Mouse (Mus musculus): ENCODE data around the gene Gm3238. TPM values are rescaled to one million over a fixed set of nuclear protein-coding genes. Genes with fewer than 3 reads are reported as not detected.
"Not testable (repeated sequence)": the region's sequence is repeated elsewhere in the genome, so short reads cannot be mapped to it uniquely, and the experiment has no call there.

The Gm3238 gene
- total RNA-seq (2021), result not detected

DNA sequence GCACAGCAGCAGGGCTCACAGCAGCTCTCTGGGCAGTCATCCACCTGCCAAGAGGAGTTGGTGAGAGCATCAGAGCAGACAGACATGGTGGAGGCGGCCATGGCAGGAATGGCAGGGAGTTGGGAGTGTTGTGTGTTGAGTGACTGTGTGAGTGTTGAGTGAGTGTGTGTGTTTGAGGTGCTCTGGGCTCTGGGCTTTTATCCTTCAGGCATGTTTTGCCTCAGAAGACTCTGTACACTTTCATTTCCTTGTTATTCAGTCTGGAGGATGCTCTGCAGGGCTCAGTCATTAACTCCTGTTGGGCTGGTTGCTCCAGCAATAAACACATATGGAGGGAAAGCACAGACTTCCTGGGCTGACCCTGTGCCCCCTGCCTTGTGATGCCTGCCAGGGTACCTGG is at the start of gene Gm3238:
Gene Gm3238 (minus strand): TSS at position 101 of the 400 bp plus-strand sequence.
- intact Hi-C loops (cut with DNase I); DNase-seq (ENCODE audit: low spot score in 2 of 2): not testable (repeated sequence)

DNA sequence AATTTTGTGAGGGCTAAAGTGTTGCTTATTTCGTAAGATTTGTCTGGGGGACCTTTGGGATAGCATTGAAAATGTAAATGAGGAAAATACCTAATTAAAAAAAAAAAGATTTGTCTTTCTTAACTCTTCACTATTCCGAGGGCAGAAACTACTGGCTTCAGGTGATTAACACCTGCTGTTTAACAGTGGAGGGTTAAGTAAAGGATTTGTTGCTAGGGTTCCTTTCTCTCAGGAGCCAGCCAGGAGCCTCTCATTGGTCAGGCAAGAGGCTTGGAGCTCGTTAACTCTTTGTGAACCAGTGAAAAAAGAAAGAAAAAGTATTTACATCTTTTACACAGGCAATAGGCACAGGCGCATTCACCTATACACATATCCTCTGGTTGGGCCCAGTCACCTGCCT is 48.1 kb upstream of the Gm3238 start:
- no peak for DNase-seq (ENCODE audit: low spot score in 2 of 2)
- intact Hi-C loops (cut with DNase I), result no loop called here

DNA sequence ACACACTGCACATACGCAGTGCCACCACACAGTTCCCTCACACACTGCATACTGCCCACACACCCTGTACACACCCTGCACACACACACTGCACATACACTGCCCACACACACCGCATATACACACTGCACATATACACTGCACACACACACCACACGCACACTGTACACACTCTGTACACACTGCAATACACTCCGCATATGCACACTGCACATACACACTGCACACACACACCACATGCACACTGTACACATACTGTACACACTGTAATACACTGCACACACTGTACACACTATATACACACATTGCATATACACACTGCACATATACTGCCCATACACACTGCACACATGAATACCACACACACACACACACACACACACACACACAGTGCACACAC is 47.4 kb upstream of the Gm3238 start:
- no peak for DNase-seq (ENCODE audit: low spot score in 2 of 2)
- intact Hi-C loops (cut with DNase I), result no loop called here

DNA sequence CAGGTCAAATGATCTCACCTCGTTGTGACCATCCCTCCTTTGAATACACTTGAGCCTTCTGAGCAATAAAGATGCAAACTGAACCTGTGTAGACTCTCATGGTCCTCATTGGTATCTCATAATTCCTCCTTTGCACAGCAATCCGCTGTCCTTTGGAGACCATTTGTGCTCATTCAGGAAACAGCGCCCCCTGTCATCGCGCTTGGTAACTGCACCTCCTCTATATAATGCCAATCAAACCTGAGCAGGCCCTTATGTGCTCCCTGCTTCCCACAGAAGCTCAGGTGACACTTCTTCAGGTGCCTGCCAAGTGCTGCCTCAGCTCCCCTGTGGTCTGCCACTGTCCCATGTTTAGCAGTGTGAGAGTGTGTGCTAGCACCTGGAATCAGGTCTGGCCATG is 44.4 kb upstream of the Gm3238 start:
- DNase-seq (ENCODE audit: low spot score in 2 of 2), result no peak
- intact Hi-C loops (cut with DNase I), result no loop called here

DNA sequence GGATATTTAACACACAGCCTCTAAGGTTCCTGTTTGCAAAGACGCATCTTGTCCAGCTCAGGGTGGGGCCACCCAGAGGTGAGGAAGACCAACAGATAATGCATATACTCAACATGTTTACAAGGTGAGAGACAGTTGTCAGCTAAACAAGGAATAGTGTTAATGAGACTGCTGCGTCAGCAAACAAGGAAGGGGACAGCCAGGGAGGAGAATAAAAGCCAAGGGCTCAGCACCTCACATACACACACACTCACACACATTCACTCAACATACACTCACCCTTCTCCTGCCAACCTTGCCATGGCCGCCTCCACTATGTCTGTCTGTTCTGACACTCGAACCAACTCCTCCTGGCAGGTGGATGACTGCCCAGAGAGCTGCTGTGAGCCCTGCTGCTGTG is 43.3 kb upstream of the Gm3238 start, which contains the start of gene Gm2696:
Gene Gm2696 (plus strand): TSS at position 301 of the 400 bp plus-strand sequence.
- intact Hi-C loops (cut with DNase I), result no loop called here
- no peak for DNase-seq (ENCODE audit: low spot score in 2 of 2)

DNA sequence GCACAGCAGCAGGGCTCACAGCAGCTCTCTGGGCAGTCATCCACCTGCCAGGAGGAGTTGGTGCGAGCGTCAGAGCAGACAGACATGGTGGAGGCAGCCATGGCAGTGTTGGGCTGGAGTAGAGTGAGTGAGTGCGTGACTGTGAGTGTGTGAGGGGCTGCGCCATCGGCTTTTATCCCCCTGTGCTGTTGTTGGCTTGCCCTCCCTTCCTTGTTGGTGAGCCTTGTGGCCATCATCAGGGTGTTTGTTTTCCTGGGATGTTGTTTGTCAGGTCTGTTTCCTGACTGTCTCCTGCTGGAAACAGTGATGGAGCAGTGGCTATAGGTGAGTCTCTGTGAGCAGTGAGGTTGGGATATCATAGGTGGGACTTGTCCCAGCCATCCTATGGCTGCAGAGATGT is 40.6 kb upstream of the Gm3238 start, which contains the start of gene Gm9507:
Gene Gm9507 (minus strand): TSS at position 101 of the 400 bp plus-strand sequence.
- DNase-seq (ENCODE audit: low spot score in 2 of 2), result no peak
- intact Hi-C loops (cut with DNase I), result no loop called here

DNA sequence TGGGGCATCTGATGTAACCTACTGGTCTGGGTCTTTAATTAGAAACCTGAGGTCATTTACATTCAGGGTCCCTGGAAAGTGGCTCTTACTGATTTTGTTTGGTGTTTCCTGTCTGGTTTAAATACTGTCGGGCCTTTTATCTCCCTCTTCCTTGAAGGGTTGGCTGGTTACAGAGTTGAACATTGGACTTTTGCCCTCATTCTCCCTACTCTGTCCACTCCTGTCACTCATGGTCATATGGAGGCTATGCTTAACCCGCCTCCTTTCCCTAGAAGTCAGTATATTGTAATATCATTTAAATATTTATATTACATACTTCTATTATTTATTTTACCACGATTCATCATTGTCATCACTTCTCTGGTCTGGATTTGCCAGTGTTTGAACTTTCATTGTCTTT is 33.0 kb upstream of the Gm3238 start:
- intact Hi-C loops (cut with DNase I), result no loop called here

DNA sequence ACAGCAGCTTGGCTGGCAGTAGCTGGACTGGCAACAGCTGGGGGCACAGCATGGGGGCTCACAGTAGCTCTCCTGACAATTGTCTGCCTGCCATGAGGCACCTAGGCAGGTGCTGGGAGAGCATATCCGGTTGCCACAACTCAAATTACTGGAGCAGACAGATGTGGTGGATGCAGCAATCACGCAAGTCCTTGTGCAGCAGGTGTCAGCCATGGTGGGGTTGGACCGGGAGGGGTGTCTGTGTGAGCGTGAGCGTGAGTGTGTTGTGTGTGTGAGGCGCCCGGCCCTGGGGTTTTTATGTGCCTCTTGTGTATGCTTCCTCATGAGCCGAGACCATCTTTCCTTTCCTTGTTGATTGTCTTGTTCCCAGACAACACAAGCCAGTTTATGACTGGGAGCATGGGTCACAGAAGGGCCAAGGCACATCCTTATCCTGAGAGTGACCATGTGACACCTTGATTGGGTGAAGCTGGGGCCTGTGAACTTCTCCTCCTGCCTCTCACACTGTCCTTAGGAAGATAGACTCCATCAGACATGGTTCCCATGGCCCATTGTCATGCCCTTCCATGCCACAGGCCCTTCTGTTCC is 27.9 kb upstream of the Gm3238 start, which contains the start of gene Gm19668:
Gene Gm19668 (minus strand): TSS at position 213 of the 588 bp plus-strand sequence.
- intact Hi-C loops (cut with DNase I), result no loop called here
- no peak for DNase-seq (ENCODE audit: low spot score in 2 of 2)

More for the DNA sequence above, 33.0 kb upstream of the Gm3238 start:
- DNase-seq (ENCODE audit: low spot score in 2 of 2), result no peak

DNA sequence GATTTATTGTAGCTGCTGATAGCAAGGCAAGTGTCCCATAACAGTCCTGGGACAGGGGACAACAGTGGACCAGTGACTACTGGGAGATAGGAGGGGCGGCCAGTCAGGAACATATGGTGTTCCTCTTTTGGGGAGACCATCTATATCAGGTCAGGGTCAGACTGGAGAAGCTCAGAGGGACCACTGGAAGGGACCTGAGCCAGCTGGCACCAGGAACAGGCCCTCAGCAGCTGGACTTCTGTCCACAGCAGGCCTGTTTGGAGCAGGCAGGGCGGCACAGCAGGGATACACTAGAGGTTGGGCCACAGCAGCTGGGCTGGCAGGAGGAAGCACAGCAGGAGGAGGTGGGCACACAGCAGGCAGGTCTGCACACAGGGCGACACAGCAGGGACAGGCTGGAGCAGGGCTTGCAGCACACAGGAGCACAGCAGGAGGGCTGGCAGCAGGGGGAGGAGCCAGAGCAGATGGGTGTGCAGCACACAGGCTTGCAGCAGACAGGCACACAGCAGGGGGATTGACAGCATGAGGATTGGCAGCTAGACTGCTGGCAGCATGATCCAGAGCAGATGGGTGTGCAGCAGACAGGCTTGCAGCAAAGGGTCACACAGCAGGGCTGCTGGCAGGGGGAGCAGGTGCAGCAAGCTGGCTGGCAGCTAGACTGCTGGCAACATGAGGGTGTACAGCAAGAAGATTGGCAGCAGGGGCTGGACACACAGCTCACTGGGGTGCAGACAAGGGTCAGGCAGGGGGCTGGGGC is 27.2 kb upstream of the Gm3238 start:
- intact Hi-C loops (cut with DNase I); DNase-seq (ENCODE audit: low spot score in 2 of 2): not testable (repeated sequence)

DNA sequence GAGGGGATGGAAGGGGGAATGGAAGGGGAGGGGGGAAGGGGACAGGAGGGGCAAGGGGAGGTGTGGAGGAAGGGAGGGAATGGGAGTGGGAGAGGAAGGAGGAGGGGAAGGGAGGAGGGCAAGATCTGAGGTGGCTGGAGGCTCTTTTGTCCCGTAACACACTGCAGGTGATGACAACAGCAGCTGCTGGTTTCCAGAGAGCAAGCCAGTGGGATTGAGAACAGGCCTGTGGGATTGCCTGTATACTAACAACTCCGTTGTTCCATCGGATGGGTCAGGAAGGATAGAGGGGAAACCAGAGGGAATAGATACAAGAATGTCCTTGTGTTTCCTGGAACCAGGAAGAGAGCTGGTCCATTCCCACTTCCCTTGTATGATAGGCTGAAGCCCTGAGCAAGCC is 26.6 kb upstream of the Gm3238 start:
- intact Hi-C loops (cut with DNase I), result no loop called here
- DNase-seq (ENCODE audit: low spot score in 2 of 2), result no peak

DNA sequence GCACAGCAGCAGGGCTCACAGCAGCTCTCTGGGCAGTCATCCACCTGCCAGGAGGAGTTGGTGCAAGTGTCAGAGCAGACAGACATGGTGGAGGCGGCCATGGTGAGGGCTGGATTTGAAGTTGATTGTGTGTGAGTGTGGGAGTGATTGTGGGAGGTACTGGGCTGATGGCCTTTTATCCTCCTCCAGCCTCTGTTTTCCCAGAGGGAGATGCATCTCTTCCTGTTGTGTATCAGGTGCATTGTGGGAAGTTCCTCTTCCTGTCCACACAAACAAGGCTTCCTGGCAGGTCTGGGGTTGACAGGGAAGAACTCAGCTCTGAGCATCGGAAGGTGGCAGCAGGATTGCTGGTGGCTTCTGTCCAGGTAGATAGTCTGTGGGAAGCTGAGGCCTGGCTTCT is 23.9 kb upstream of the Gm3238 start, which contains the start of gene Gm9639:
Gene Gm9639 (minus strand): TSS at position 101 of the 400 bp plus-strand sequence.
- intact Hi-C loops (cut with DNase I), result no loop called here
- DNase-seq (ENCODE audit: low spot score in 2 of 2), result no peak

DNA sequence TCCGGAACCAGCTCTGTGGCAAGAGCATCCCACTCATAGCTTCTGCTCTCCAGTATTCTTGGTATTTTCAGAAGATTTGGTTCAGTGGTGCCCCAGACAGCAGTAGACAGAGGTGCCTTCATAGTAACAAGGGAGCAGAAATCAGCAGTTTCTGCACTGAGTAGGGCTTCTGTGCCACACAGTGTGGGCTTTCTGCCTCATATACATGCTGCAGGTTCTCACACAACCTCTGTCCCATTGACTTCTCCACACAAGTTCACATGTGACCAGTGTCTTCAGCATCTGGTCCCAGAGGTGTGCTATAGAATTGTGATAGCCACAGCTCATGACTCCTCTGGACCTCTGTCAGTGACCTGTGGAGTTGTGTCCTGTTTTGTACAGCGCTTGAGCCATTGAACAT is 17.5 kb upstream of the Gm3238 start:
- DNase-seq (ENCODE audit: low spot score in 2 of 2), result no peak
- intact Hi-C loops (cut with DNase I), result no loop called here

DNA sequence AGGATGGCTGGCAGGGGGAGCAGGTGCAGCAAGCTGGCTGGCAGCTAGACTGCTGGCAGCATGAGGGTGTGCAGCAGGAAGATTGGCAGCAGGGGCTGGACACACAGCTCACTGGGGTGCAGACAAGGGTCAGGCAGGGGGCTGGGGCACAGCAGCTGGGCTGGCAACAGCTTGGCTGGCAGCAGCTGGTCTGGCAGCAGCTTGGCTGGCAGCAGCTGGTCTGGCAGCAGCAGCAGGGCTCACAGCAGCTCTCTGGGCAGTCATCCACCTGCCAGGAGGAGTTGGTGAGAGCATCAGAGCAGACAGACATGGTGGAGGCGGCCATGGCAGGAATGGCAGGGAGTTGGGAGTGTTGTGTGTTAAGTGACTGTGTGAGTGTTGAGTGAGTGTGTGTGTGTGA is 16.8 kb upstream of the Gm3238 start, which contains the start of gene Gm7137:
Gene Gm7137 (minus strand): TSS at position 325 of the 400 bp plus-strand sequence.
- DNase-seq (ENCODE audit: low spot score in 2 of 2), result peak in 1 of 2 experiments; percentile 46
- intact Hi-C loops (cut with DNase I), result not testable (repeated sequence)

DNA sequence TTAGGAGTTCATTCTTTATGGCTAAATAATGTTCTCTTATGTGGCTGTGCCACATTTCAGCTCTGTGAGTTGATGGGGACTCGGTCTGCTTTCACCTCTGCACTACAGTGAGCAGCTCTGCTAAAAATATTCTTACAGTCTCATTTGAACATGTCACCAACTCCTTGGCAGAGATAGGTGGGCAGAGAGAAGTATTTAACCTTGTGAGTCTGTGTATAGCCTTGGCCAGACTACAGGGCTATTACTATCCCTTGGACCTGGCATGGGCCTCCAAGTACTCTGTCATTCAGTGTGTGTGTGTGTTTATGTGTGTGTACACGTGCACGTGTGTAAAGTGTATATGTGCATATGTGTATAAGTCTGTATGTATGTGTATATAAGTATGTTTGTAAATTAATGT is 12.3 kb upstream of the Gm3238 start:
- DNase-seq (ENCODE audit: low spot score in 2 of 2); intact Hi-C loops (cut with DNase I): not testable (repeated sequence)

DNA sequence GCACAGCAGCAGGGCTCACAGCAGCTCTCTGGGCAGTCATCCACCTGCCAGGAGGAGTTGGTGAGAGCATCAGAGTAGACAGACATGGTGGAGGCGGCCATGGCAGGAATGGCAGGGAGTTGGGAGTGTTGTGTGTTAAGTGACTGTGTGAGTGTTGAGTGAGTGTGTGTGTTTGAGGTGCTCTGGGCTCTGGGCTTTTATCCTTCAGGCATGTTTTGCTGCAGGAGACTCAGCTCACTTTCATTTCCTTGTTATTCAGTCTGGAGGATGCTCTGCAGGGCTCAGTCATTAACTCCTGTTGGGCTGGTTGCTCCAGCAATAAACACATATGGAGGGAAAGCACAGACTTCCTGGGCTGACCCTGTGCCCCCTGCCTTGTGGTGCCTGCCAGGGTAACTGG is 11.3 kb upstream of the Gm3238 start, which contains the start of gene Gm3250:
Gene Gm3250 (minus strand): TSS at position 101 of the 400 bp plus-strand sequence.
- DNase-seq (ENCODE audit: low spot score in 2 of 2); intact Hi-C loops (cut with DNase I): not testable (repeated sequence)

DNA sequence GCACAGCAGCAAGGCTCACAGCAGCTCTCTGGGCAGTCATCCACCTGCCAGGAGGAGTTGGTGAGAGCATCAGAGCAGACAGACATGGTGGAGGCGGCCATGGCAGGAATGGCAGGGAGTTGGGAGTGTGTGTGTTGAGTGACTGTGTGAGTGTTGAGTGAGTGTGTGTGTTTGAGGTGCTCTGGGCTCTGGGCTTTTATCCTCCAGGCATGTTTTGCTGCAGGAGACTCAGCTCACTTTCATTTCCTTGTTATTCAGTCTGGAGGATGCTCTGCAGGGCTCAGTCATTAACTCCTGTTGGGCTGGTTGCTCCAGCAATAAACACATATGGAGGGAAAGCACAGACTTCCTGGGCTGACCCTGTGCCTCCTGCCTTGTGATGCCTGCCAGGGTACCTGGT is 5.7 kb upstream of the Gm3238 start, which contains the start of gene Gm7138:
Gene Gm7138 (minus strand): TSS at position 101 of the 400 bp plus-strand sequence.
- DNase-seq (ENCODE audit: low spot score in 2 of 2); intact Hi-C loops (cut with DNase I): not testable (repeated sequence)

DNA sequence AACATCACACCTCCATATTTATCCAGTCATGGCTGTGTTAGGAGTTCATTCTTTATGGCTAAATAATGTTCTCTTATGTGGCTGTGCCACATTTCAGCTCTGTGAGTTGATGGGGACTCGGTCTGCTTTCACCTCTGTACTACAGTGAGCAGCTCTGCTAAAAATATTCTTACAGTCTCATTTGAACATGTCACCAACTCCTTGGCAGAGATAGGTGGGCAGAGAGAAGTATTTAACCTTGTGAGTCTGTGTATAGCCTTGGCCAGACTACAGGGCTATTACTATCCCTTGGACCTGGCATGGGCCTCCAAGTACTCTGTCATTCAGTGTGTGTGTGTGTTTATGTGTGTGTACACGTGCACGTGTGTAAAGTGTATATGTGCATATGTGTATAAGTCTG is 1.0 kb upstream of the Gm3238 start:
- DNase-seq (ENCODE audit: low spot score in 2 of 2); intact Hi-C loops (cut with DNase I): not testable (repeated sequence)

DNA sequence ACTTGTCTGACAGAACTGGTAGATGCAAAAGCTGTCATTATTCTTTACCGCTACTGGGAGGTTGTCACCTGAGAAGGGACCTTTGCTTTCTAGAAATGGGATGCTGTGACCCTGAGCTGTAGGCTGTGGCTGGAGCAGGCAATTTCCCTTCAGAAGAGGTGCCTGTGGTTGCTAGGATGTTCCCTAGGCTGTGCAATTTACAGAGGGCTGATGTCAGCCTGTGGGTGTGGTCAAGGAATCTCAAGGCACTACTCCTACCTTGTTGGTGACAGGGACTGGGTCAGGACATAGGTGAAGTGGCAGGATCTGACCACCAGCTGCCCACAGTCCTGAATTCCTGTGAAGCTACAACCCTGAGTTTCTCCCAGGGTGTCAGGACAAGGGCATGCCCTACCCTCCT is 1.4 kb downstream of the Gm3238 start:
- intact Hi-C loops (cut with DNase I), result no loop called here
- no peak for DNase-seq (ENCODE audit: low spot score in 2 of 2)

DNA sequence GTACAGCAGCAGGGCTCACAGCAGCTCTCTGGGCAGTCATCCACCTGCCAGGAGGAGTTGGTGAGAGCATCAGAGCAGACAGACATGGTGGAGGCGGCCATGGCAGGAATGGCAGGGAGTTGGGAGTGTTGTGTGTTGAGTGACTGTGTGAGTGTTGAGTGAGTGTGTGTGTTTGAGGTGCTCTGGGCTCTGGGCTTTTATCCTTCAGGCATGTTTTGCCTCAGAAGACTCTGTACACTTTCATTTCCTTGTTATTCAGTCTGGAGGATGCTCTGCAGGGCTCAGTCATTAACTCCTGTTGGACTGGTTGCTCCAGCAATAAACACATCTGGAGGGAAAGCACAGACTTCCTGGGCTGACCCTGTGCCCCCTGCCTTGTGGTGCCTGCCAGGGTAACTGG is 11.5 kb downstream of the Gm3238 start, which contains the start of gene Gm3233:
Gene Gm3233 (minus strand): TSS at position 101 of the 400 bp plus-strand sequence.
- DNase-seq (ENCODE audit: low spot score in 2 of 2); intact Hi-C loops (cut with DNase I): not testable (repeated sequence)

DNA sequence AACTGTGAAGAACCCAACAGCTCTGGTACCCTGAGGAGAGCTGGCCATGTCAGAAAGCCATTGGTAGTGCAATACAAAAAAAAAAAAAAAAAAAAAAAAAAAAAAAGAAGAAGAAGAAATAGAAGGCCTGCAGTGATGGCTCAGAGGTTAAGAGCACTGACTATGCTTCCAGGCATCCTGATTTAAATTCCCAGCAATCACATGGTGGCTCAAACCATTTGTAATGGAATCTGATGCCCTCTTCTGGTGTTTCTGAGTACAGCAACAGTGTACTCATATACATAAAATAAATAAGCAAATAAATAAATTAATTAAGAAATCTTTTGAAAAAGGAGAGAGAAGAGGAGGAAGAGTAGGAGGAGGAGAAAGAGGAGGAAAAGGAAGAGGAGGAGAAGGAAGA is 17.7 kb downstream of the Gm3238 start:
- intact Hi-C loops (cut with DNase I), result no loop called here
- no peak for DNase-seq (ENCODE audit: low spot score in 2 of 2)
